Mouse (Mus musculus) testis, adult 2 months (tissue): ENCODE measurements around the gene Sumf2. TPM values are rescaled to one million over a fixed set of nuclear protein-coding genes. Genes with fewer than 3 reads are reported as not detected.
A peak's percentile ranks its signal among the peaks of the same experiment; 100 is the strongest.
"Not testable (repeated sequence)": the region's sequence is repeated elsewhere in the genome, so short reads cannot be mapped to it uniquely, and the experiment has no call there.

Experiments used
- H3K27ac ChIP-seq: fragments of 200-500 bp; 2 replicates; pipeline ENCODE4 v1.5.1; 2012; ENCODE audit warnings: low read depth, low read length; ENCODE audit not compliant: control insufficient read depth, insufficient read depth
- H3K27me3 ChIP-seq: fragments of 200-500 bp; 2 replicates; pipeline ENCODE4 v1.6.1; 2012; ENCODE audit warnings: mild to moderate bottlenecking, low read length, moderate library complexity; ENCODE audit not compliant: control insufficient read depth, insufficient read depth
- H3K36me3 ChIP-seq: fragments of 200-500 bp; 2 replicates; pipeline ENCODE4 v1.6.1; 2012; ENCODE audit warnings: mild to moderate bottlenecking, low read length; ENCODE audit not compliant: control insufficient read depth, insufficient read depth
- H3K4me1 ChIP-seq: fragments of 200-500 bp; 2 replicates; pipeline ENCODE4 v1.6.1; 2012; ENCODE audit warnings: low read length; ENCODE audit not compliant: control insufficient read depth, insufficient read depth
- H3K4me3 ChIP-seq: fragments of 200-500 bp; 2 replicates; pipeline ENCODE4 v1.5.1; 2012; ENCODE audit warnings: low read depth, mild to moderate bottlenecking, low read length, moderate library complexity, mixed read lengths; ENCODE audit not compliant: control insufficient read depth
- CTCF ChIP-seq: fragments of 200-500 bp; IDR thresholded peaks from 2 replicates; pipeline ENCODE4 v1.5.1; 2012; ENCODE audit warnings: low read depth, mild to moderate bottlenecking, inconsistent platforms, low read length, moderate library complexity; ENCODE audit not compliant: control insufficient read depth, insufficient read depth, insufficient replicate concordance
- POLR2A ChIP-seq: fragments of 200-500 bp; IDR thresholded peaks from 2 replicates; pipeline ENCODE4 v1.6.1; 2012; ENCODE audit warnings: low read depth, mild to moderate bottlenecking, inconsistent platforms, low read length, moderate library complexity; ENCODE audit not compliant: control insufficient read depth
- polyA plus RNA-seq: library from polyadenylated mRNA; depleted of rRNA; stranded (reverse); fragments of >200 nt; gene quantifications from 2 replicates; pipeline ENCODE4 v1.2.3, GENCODE M21; 2012

Sumf2 gene
- polyA plus RNA-seq, 1 experiment, result 3.9 TPM

DNA sequence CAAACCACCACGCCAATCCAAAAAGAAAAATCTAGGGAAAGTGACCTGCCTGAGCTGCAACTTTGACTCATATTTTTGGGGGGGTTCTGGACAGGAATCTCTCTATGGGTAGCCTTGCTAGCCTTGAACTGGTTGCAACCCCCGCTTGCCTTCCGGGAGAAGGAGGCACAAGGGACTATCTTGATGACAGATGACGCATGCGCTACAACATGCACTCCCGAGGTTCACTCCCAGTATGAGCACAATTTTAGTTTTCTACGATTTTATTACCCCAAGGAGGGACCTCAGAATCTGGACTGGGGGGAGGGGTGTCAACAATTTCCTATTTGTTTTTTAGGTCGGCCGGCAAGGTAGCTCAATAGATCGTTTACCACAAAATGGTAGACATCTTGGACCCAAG is 39.5 kb downstream of the Sumf2 start:
- peak overlapping the region; percentile 72 for H3K4me3 ChIP-seq
- H3K27ac ChIP-seq, result peak overlapping the region; percentile 49; the same call in 1 of the 2 replicates
- peaks cover 4% of the 10 kb centered on the region for H3K4me1 ChIP-seq
- H3K36me3 ChIP-seq, result peaks cover 3% of the 10 kb centered on the region; the same call in 1 of the 2 replicates
- TF ChIP-seq POLR2A (no peak), CTCF (no peak)
- no peaks in the 10 kb centered on the region for H3K27me3 ChIP-seq

DNA sequence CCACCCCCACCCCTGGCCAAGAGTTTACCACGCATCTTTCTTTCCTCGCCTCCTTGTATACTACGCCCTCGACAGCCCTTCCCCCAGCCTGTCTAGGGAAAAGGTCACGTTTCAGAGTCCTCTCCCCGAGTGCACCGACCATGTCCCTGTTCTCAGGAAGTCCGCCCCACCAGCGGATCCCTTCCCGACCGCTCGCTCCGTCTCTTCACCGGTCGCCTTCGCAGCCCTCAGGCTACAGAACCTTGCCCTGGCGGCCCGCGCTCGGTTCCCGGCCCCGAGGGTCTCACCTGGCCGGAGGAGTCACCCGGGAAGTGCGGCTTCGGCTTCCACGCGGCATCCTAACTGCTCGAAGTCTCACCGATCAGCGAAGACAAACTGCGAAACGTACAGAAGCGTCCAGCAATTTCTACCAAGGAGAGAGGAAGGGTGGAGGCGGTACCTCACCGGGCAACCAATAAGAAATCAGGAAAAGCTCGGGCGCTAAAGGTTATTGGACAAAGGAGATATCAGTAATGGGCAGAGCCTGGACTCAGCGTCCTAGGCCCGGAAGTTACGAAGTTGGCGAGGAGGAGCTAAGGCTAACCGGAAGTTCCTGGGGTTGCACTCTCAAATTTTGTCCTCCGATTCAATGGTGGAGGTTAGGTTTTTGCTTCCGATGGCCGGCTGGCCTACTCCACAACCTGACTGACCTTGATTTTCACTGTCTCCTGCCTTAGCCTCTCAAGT is 40.3 kb downstream of the Sumf2 start, which contains the start of gene Chchd2:
Gene Chchd2 (minus strand): TSS at position 560 of the 726 bp plus-strand sequence.
- H3K36me3 ChIP-seq, result 0 out of 2 replicates have a peak, but pooled peaks cover 1% of the 10 kb centered on the region
- no peaks in the 10 kb centered on the region for H3K27me3 ChIP-seq
- no peak for TF ChIP-seq CTCF
- TF ChIP-seq POLR2A, result peak; percentile 86
- H3K27ac ChIP-seq, result peak within 1 kb of the TSS; percentile 95
- peaks cover 4% of the 10 kb centered on the region for H3K4me1 ChIP-seq
- H3K4me3 ChIP-seq, result peak within 1 kb of the TSS; percentile 90

DNA sequence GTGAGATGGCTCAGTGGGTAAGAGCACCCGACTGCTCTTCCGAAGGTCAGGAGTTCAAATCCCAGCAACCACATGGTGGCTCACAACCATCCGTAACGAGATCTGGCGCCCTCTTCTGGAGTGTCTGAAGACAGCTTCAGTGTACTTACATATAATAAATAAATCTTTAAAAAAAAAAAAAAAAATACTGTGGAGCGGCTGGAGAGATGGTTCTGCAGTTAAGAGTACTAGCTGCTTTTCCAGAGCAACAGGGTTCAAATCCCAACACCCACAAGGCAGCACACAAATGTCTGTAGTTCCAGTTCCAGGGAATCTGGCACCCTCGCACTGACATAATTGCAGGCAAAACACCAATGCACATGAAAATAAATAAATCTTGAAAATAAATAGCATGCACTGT is 43.6 kb downstream of the Sumf2 start:
- H3K4me3 ChIP-seq, H3K36me3 ChIP-seq, H3K4me1 ChIP-seq, H3K27me3 ChIP-seq, H3K27ac ChIP-seq: not testable (repeated sequence)

DNA sequence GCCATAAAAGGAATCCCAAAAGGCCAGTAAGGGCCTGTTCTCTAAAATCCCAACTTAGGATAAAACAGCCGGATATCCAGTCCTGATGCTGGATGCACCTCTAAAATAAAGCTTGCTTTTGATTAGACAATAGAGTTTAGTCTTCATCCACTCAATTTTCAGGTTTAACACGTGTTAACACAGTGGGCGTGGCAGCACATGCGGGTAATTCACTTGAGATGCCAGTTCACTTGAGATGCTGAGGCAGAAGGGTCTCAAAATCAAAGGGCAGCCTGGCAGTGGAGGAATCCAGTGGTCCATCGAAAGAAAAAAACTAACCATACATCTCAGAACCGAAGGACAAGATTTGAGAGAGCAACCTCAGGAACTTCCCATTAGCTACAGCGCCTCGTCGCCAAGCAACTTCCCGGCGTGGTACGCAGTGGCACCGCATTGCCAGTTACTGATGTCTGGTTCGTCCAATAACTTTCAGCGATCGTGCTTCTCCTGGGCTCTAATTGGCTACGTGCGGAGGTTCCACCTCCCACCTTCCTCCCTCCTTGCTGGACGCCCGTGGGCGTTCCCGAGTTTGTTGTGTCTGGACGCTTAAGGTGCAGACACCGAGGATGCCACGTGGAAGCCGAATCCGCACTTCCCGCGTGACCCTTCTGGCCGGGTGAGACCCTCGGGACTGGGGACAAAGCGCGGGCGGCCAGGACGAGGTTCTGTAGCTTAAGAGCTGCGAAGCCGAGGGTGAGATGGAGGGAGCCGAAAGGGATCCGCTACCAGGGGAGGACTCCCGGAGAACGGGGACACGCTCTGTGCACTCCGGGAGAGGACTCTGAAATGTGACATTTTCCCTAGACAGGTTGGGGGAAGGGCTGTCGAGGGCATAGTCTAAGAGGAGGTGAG is 48.7 kb downstream of the Sumf2 start, which contains the start of gene Zbed5:
Gene Zbed5 (plus strand): TSS at position 526 of the 891 bp plus-strand sequence.
- no peaks in the 10 kb centered on the region for H3K36me3 ChIP-seq
- H3K4me3 ChIP-seq, result peak within 1 kb of the TSS; percentile 93
- TF ChIP-seq CTCF (no peak), POLR2A (peak; percentile 70; the same call in 1 of the 2 replicates)
- peaks cover 2% of the 10 kb centered on the region for H3K4me1 ChIP-seq
- peak within 1 kb of the TSS; percentile 68 for H3K27ac ChIP-seq
- H3K27me3 ChIP-seq, result no peaks in the 10 kb centered on the region

DNA sequence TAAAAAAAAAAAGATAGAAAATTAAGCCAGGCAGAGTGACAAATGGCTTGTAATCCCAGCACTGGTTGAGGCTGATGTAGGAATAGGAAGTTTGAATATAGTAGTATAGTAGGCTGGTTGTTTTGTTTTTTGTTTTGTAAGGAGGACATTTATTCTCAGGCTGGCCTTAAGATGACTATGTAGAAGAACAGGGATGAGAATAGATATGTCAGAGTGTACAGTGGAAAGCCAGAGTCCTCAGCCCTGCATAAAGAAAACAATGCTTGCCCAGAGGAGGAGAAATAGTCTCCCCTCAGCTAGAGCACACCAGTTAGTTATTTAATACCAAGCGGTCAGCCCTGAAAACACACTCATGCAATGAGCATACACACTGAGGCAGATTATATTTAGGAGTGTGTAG is 51.7 kb downstream of the Sumf2 start, which contains the start of gene Phkg1:
Gene Phkg1 (minus strand): TSS at position 101 of the 400 bp plus-strand sequence.
- Histone ChIP-seq H3K27ac (no peak within 1 kb of the TSS), H3K36me3 (no peaks in the 10 kb centered on the region; the same call in 1 of the 2 replicates), H3K4me3 (no peak within 1 kb of the TSS), H3K27me3 (no peaks in the 10 kb centered on the region), H3K4me1 (peaks cover 2% of the 10 kb centered on the region)
- TF ChIP-seq CTCF (no peak), POLR2A (no peak)

GRCm38 (mm10) chr5:129907775-129908174 is 61.0 kb downstream of the Sumf2 start:
- peak overlapping the region; percentile 71 for H3K27ac ChIP-seq
- peaks cover 3% of the 10 kb centered on the region for H3K4me1 ChIP-seq
- H3K27me3 ChIP-seq, result no peaks in the 10 kb centered on the region
- TF ChIP-seq POLR2A, result no peak
- TF ChIP-seq CTCF, result no peak
- peak overlapping the region; percentile 96 for H3K4me3 ChIP-seq
- H3K36me3 ChIP-seq, result no peaks in the 10 kb centered on the region; the same call in 1 of the 2 replicates
